Mouse (Mus musculus) heart, postnatal 36 days (tissue): ENCODE data around the gene Rrn3. TPM values are rescaled to one million over a fixed set of nuclear protein-coding genes. Genes with fewer than 3 reads are reported as not detected.
A peak's percentile ranks its signal among the peaks of the same experiment; 100 is the strongest.
"Not testable (repeated sequence)": the region's sequence is repeated elsewhere in the genome, so short reads cannot be mapped to it uniquely, and the experiment has no call there.

Source experiments
- DNase-seq, 2 experiments: peaks; one replicate each; pipeline ENCODE4 v3.0.0; 2021 to 2022
- intact Hi-C: fragments of 180-260 bp; cut with DNase I; formaldehyde crosslinking; loops from one replicate; pipeline ENCODE4 v1.15.1; 2025
- total RNA-seq, 2 experiments: library from RNA; stranded (reverse); gene quantifications; 2 replicates each; pipeline ENCODE4 v1.2.3; 2021

Rrn3 gene
- total RNA-seq: 10 to 100 TPM; 37.9 to 40.0 TPM

GRCm38 (mm10) chr16:13780353-13781036 lies at the start of gene Rrn3:
Gene Rrn3 (plus strand): TSS chr16:13780708.
- peak; percentile 87 to 88 for DNase-seq
- intact Hi-C loops: loop anchor here (2.0 kb wide), 1 partner anchor 26 kb away; no protein-coding TSS in a partner anchor

- no peak for DNase-seq
- intact Hi-C loops: loop anchor here (2.0 to 10.0 kb wide), 3 partner anchors 200 to 618 kb away; no protein-coding TSS in a partner anchor
Observed at GRCm38 (mm10) chr16:13732786-13733185, 47.7 kb upstream of the Rrn3 start.

GRCm38 (mm10) chr16:13733518-13734137 lies 46.9 kb upstream of the Rrn3 start:
- DNase-seq: peak; percentile 73 to 82
- intact Hi-C loops: loop anchor here (2.0 to 10.0 kb wide), 3 partner anchors 201 to 619 kb away; no protein-coding TSS in a partner anchor

- intact Hi-C loops: loop anchor here (10.0 kb wide), 1 partner anchor 621 kb away; no protein-coding TSS in a partner anchor
- no peak for DNase-seq
Observed at GRCm38 (mm10) chr16:13735977-13736376, 44.5 kb upstream of the Rrn3 start.

GRCm38 (mm10) chr16:13739044-13739443 lies 41.5 kb upstream of the Rrn3 start:
- intact Hi-C loops: loop anchor here (10.0 kb wide), 1 partner anchor 624 kb away; no protein-coding TSS in a partner anchor
- not testable (repeated sequence) for DNase-seq

GRCm38 (mm10) chr16:13740844-13741243 lies 39.7 kb upstream of the Rrn3 start:
- DNase-seq: no peak
- intact Hi-C loops: no loop called here

GRCm38 (mm10) chr16:13747708-13748107 lies 32.8 kb upstream of the Rrn3 start:
- no peak for DNase-seq
- intact Hi-C loops: no loop called here

- no peak for DNase-seq
- intact Hi-C loops: no loop called here
Observed at GRCm38 (mm10) chr16:13748124-13748523, 32.4 kb upstream of the Rrn3 start.

GRCm38 (mm10) chr16:13748813-13749212 lies 31.7 kb upstream of the Rrn3 start:
- intact Hi-C loops, DNase-seq: not testable (repeated sequence)

GRCm38 (mm10) chr16:13749306-13749705 lies 31.2 kb upstream of the Rrn3 start:
- intact Hi-C loops: no loop called here
- DNase-seq: no peak

GRCm38 (mm10) chr16:13749981-13750380 lies 30.5 kb upstream of the Rrn3 start:
- intact Hi-C loops: loop anchor here (5.0 kb wide), 1 partner anchor 83 kb away; the partner anchor contains the start of gene Parn
- DNase-seq: no peak

- intact Hi-C loops: loop anchor here (5.0 kb wide), 1 partner anchor 83 kb away; the partner anchor contains the start of gene Parn
- no peak for DNase-seq
Observed at GRCm38 (mm10) chr16:13750626-13751025, 29.9 kb upstream of the Rrn3 start.

GRCm38 (mm10) chr16:13753986-13754385 lies 26.5 kb upstream of the Rrn3 start:
- DNase-seq: no peak
- intact Hi-C loops: loop anchor here (2.0 to 5.0 kb wide), 2 partner anchors 27 to 87 kb away; partner anchors contain the start of genes Parn and Rrn3

- intact Hi-C loops: loop anchor here (2.0 to 5.0 kb wide), 2 partner anchors 26 to 87 kb away; partner anchors contain the start of genes Parn and Rrn3
- DNase-seq: peak; percentile 92 to 96
Observed at GRCm38 (mm10) chr16:13754400-13755190, 25.9 kb upstream of the Rrn3 start.

- DNase-seq: no peak
- intact Hi-C loops: no loop called here
Observed at GRCm38 (mm10) chr16:13757823-13758222, 22.7 kb upstream of the Rrn3 start.

- DNase-seq, intact Hi-C loops: not testable (repeated sequence)
Observed at GRCm38 (mm10) chr16:13762807-13763206, 17.7 kb upstream of the Rrn3 start.

GRCm38 (mm10) chr16:13764519-13764918 lies 16.0 kb upstream of the Rrn3 start:
- no peak for DNase-seq
- intact Hi-C loops: no loop called here

GRCm38 (mm10) chr16:13766367-13766766 lies 14.1 kb upstream of the Rrn3 start:
- intact Hi-C loops: no loop called here
- no peak for DNase-seq

- DNase-seq, intact Hi-C loops: not testable (repeated sequence)
Observed at GRCm38 (mm10) chr16:13771603-13772002, 8.9 kb upstream of the Rrn3 start.

GRCm38 (mm10) chr16:13772051-13772450 lies 8.5 kb upstream of the Rrn3 start:
- DNase-seq, intact Hi-C loops: not testable (repeated sequence)

- DNase-seq, intact Hi-C loops: not testable (repeated sequence)
Observed at GRCm38 (mm10) chr16:13774011-13774410, 6.5 kb upstream of the Rrn3 start.
